Comparison of ENCODE assay signal across 10 mouse cellular contexts in the genomic region with DNA sequence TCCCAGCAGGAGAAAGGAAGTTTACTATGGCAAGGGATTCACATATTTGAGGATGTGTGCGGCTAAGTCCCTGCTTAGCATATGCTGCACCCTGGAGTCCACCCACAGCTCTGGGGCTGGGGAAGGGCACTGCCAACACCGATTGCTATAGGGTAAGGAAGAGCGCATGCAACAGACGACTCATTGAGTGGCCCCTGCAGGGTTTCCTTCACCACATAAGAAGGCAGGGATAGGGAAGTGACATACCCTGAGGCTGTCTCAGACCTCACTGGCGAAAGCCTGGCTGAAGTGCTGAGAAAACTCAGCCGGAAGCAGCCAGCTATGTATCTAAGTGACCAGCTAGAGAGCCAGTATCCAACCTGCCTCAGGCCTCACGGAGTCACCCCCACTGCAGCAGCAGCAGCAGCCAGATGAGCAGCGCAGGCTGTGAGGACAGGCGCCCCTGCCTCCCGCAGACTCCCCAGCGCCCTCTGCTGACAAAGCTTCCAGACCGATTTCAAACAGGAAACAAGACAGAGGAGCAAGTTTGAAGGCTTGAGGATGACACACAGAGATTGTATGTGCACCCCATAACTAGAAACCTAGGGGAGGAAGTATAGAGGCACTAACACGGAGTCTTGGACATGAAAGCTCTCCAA. TPM values are rescaled to one million over a fixed set of nuclear protein-coding genes. Genes with fewer than 3 reads are reported as not detected.
DNase-seq lines count a peak whose midpoint lies in the region; TF ChIP-seq lines count a peak whose summit lies in the region.
"Had no signal": no experiment of that assay in that cellular context is flagged by ENCODE, and none has a peak within 500 bp of the region (broad histone marks: within the 10 kb centered on the region; RNA-seq: fewer than 3 reads in every experiment).

No protein-coding gene starts in this region.

- H3K4me1 ChIP-seq in embryonic fibroblast, embryonic 13.5 days (ENCODE audit: control insufficient read depth, insufficient read depth, low read length) = no peaks in the 10 kb centered on the region

- TF ChIP-seq CTCF in embryonic fibroblast, embryonic 13.5 days (IDR thresholded peaks at IDR 0.05; ENCODE audit: borderline replicate concordance, insufficient read depth, low read length) = peak; percentile 30; the same call in 1 of the 2 replicates

- H3K4me3 ChIP-seq in embryonic fibroblast, embryonic 13.5 days (ENCODE audit: insufficient read depth, low read length) = no peak overlapping the region

- DNase-seq in cerebellum, postnatal 25 days = peak; percentile 25 to 56
- DNase-seq in cerebellum, adult 11-12 months = no peak
- peak; percentile 43 for DNase-seq in ovary, postnatal 36 days (ENCODE audit: low spot score)
- no peak for DNase-seq in ovary, postnatal 10 days (ENCODE audit: low spot score)
- peak; percentile 26 to 69 for DNase-seq in layer of hippocampus, postnatal 25 days (ENCODE audit: extremely low spot score in 1 of 2, low spot score in 1 of 2)
- peak; percentile 51 for DNase-seq in mesoderm, embryonic 11.5 days (ENCODE audit: low read depth, low spot score)
- DNase-seq in thymus, postnatal 14 days = peak; percentile 82

- no peak for TF ChIP-seq POLR2A in embryonic fibroblast, embryonic 13.5 days (IDR thresholded peaks at IDR 0.05; ENCODE audit: low read depth, low read length)

- no peak overlapping the region for H3K27ac ChIP-seq in embryonic fibroblast, embryonic 13.5 days (ENCODE audit: insufficient read depth, low read length)

RNA-seq across cellular contexts. Expression of a gene that starts 17.8 kb away (rescaled TPM):
- 148 and 168 TPM in 2 replicates for polyA plus RNA-seq in embryonic fibroblast, embryonic 13.5 days (2011; ENCODE audit: insufficient read length, low read depth, missing spikeins)
- total RNA-seq in layer of hippocampus, postnatal 25 days (2021) = 10 to 100 TPM; 43.5 to 53.4 TPM

RNA-seq across cellular contexts. Expression of a gene that starts 22.4 kb away (rescaled TPM):
- polyA plus RNA-seq in embryonic fibroblast, embryonic 13.5 days (2011; ENCODE audit: insufficient read length, low read depth, missing spikeins) = 0.08 TPM in 1 of 2 replicates, not detected in the other
- total RNA-seq in layer of hippocampus, postnatal 25 days (2021) = under 1 TPM in 1 of 2 experiments, not detected in 1; 0.05 TPM
- total RNA-seq: neutrophil, adult 5-6 weeks had no signal
- polyA plus RNA-seq: heart, embryonic 14.5 days had no signal

RNA-seq across cellular contexts. Expression of a gene that starts 27.6 kb away (rescaled TPM):
- 12.9 and 15.1 TPM in 2 replicates for polyA plus RNA-seq in embryonic fibroblast, embryonic 13.5 days (2011; ENCODE audit: insufficient read length, low read depth, missing spikeins)
- 10 to 100 TPM; 41.7 to 49.8 TPM for total RNA-seq in layer of hippocampus, postnatal 25 days (2021)

Comparison
In these comparisons a context has a peak if more than half of its experiments do, and no peak if none do; other contexts are left out.
1. DNase-seq: peak in cerebellum, postnatal 25 days (2 of 2), ovary, postnatal 36 days (single experiment), layer of hippocampus, postnatal 25 days (2 of 2), mesoderm, embryonic 11.5 days (single experiment) and thymus, postnatal 14 days (single experiment); none in cerebellum, adult 11-12 months (single experiment) and ovary, postnatal 10 days (single experiment).